Mouse (Mus musculus) limb, embryonic 11.5 days (tissue): ENCODE measurements around the gene Gamt. TPM values are rescaled to one million over a fixed set of nuclear protein-coding genes. Genes with fewer than 3 reads are reported as not detected.

ENCODE experiments used
- ATAC-seq: fragments of 200-750 bp; cut with Nextera tagmentation; 2 replicates; pipeline ENCODE4 v1.8.0; 2017; ENCODE audit warnings: low read depth; ENCODE audit not compliant: insufficient number of reproducible peaks, low FRiP score, low TSS enrichment
- DNase-seq: peaks from one replicate; pipeline ENCODE4 v3.0.0-alpha.2; 2015; ENCODE audit warnings: low spot score
- H3K27ac ChIP-seq: fragments of 300-500 bp; sonication (generic); replicated peaks from 2 replicates; pipeline ENCODE4 v1.5.1; 2014; ENCODE audit warnings: low read depth, mild to moderate bottlenecking, low read length
- H3K27me3 ChIP-seq: fragments of 300-500 bp; sonication (generic); 2 replicates; pipeline ENCODE4 v1.6.1; 2014; ENCODE audit warnings: mild to moderate bottlenecking, low read length, mixed read lengths; ENCODE audit not compliant: control insufficient read depth, insufficient read depth
- H3K36me3 ChIP-seq: fragments of 300-500 bp; sonication (generic); 2 replicates; pipeline ENCODE4 v1.6.1; 2014; ENCODE audit warnings: mild to moderate bottlenecking, low read length, moderate library complexity, mixed read lengths; ENCODE audit not compliant: control insufficient read depth, insufficient read depth
- H3K4me1 ChIP-seq: fragments of 300-500 bp; sonication (generic); 2 replicates; pipeline ENCODE4 v1.6.1; 2014; ENCODE audit warnings: low read length, mixed read lengths; ENCODE audit not compliant: control insufficient read depth, insufficient read depth
- H3K4me2 ChIP-seq: fragments of 300-500 bp; sonication (generic); 2 replicates; pipeline ENCODE4 v1.6.1; 2014; ENCODE audit warnings: low read depth, mild to moderate bottlenecking, moderate library complexity; ENCODE audit not compliant: severe bottlenecking
- H3K4me3 ChIP-seq: fragments of 300-500 bp; sonication (generic); 2 replicates; pipeline ENCODE4 v1.5.1; 2014; ENCODE audit warnings: low read depth, low read length
- H3K9ac ChIP-seq: fragments of 300-500 bp; sonication (generic); 2 replicates; pipeline ENCODE4 v1.6.1; 2014; ENCODE audit warnings: mild to moderate bottlenecking, low read length
- H3K9me3 ChIP-seq: fragments of 300-500 bp; sonication (generic); 2 replicates; pipeline ENCODE4 v1.6.1; 2016; ENCODE audit warnings: low read length; ENCODE audit not compliant: control insufficient read depth
- WGBS: fragments of 180-500 bp; shearing (Covaris S2); extraction: QIAGEN DNeasy Blood & Tissue Kit; methylation state at CpG from one replicate; pipeline ENCODE4 v1.1.7; 2014; 5-methylcytosine and 5-hydroxymethylcytosine counted together
- polyA plus RNA-seq: library from polyadenylated mRNA; unstranded; fragments of >200 nt; fragmentation: Nextera tagmentation; extraction: Ambion mirVana; gene quantifications from 2 replicates; pipeline ENCODE4 v1.2.1, GENCODE M21; 2014

The Gamt gene
- polyA plus RNA-seq, 1 experiment from 2014 or later = 18.9 TPM

- ATAC-seq = 0 out of 2 replicates have a peak, but pooled peaks have one; percentile 14
- H3K27ac ChIP-seq = no peak overlapping the region
- H3K27me3 ChIP-seq = no peaks in the 10 kb centered on the region
- H3K9ac ChIP-seq = no peak overlapping the region
- WGBS = 86% methylated on average over 6 of the region's 6 CpGs
- H3K4me1 ChIP-seq = no peaks in the 10 kb centered on the region
- DNase-seq = no peak
- H3K9me3 ChIP-seq = no peaks in the 10 kb centered on the region
- H3K36me3 ChIP-seq = peaks cover 65% of the 10 kb centered on the region
- H3K4me3 ChIP-seq = no peak overlapping the region
- H3K4me2 ChIP-seq = no peak overlapping the region
Measured at GRCm38 (mm10) chr10:80239791-80240190, 21.0 kb downstream of the Gamt start.

DNA sequence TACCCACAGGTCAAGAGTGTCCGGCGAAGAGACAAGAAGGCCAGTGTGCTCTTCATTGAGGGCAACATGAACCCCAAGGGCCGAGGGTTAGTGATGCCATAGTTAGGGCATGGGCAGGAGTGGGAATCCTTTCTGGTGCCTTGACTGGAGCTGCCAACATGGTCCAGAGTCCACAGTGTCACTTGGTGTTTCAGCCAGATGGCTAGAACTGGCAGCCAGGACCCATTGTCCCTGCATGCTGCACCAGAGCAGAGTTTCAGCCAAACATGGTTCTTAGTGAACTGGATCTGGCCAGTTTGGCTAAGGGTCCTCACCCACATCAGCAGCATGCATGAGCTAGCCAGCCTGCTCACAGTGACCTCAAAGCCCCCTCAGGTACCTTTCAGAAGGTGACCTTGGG is 22.5 kb downstream of the Gamt start:
- no peak overlapping the region for H3K9ac ChIP-seq
- H3K4me2 ChIP-seq = no peak overlapping the region
- DNase-seq (no peak), ATAC-seq (no peak)
- H3K27me3 ChIP-seq = no peaks in the 10 kb centered on the region
- 88% methylated on average over 3 of the region's 3 CpGs for WGBS
- no peaks in the 10 kb centered on the region for H3K4me1 ChIP-seq
- H3K4me3 ChIP-seq = no peak overlapping the region
- H3K9me3 ChIP-seq = no peaks in the 10 kb centered on the region
- peaks cover 77% of the 10 kb centered on the region for H3K36me3 ChIP-seq
- no peak overlapping the region for H3K27ac ChIP-seq

- H3K4me1 ChIP-seq = peaks cover 4% of the 10 kb centered on the region; the same call in 1 of the 2 replicates
- H3K9ac ChIP-seq = no peak overlapping the region
- H3K4me3 ChIP-seq = no peak overlapping the region
- WGBS = 85% methylated on average over 4 of the region's 4 CpGs
- H3K9me3 ChIP-seq = no peaks in the 10 kb centered on the region
- H3K27ac ChIP-seq = no peak overlapping the region
- DNase-seq (no peak), ATAC-seq (no peak)
- no peaks in the 10 kb centered on the region for H3K27me3 ChIP-seq
- no peak overlapping the region for H3K4me2 ChIP-seq
- peaks cover 70% of the 10 kb centered on the region for H3K36me3 ChIP-seq
Measured at GRCm38 (mm10) chr10:80237020-80237419, 23.8 kb downstream of the Gamt start.

GRCm38 (mm10) chr10:80236145-80236825 is 24.5 kb downstream of the Gamt start:
- ATAC-seq (no peak), DNase-seq (no peak)
- H3K4me3 ChIP-seq = no peak overlapping the region
- peaks cover 70% of the 10 kb centered on the region for H3K36me3 ChIP-seq
- H3K9ac ChIP-seq = no peak overlapping the region
- 92% methylated on average over 13 of the region's 13 CpGs for WGBS
- H3K4me1 ChIP-seq = peaks cover 4% of the 10 kb centered on the region; the same call in 1 of the 2 replicates
- H3K4me2 ChIP-seq = no peak overlapping the region
- no peak overlapping the region for H3K27ac ChIP-seq
- H3K27me3 ChIP-seq = no peaks in the 10 kb centered on the region
- no peaks in the 10 kb centered on the region for H3K9me3 ChIP-seq

GRCm38 (mm10) chr10:80227877-80228775 is 32.7 kb downstream of the Gamt start:
- H3K27ac ChIP-seq = 0 out of 2 replicates have a peak overlapping the region, but pooled peaks have one; percentile 2
- peaks cover 21% of the 10 kb centered on the region for H3K36me3 ChIP-seq
- WGBS = 70% methylated on average over 15 of the region's 15 CpGs
- H3K9ac ChIP-seq = peak overlapping the region; percentile 97; the same call in 1 of the 2 replicates
- H3K4me3 ChIP-seq = peak overlapping the region; percentile 88
- no peaks in the 10 kb centered on the region for H3K27me3 ChIP-seq
- H3K4me1 ChIP-seq = peaks cover 29% of the 10 kb centered on the region
- DNase-seq (no peak), ATAC-seq (no peak)
- H3K9me3 ChIP-seq = no peaks in the 10 kb centered on the region
- peak overlapping the region; percentile 91 for H3K4me2 ChIP-seq

- H3K36me3 ChIP-seq = peaks cover 16% of the 10 kb centered on the region
- ATAC-seq (no peak), DNase-seq (no peak)
- H3K4me3 ChIP-seq = peak overlapping the region; percentile 88
- H3K27ac ChIP-seq = peak overlapping the region; percentile 91; the same call in 1 of the 2 replicates
- no peaks in the 10 kb centered on the region for H3K9me3 ChIP-seq
- WGBS = 11% methylated on average over 10 of the region's 10 CpGs
- H3K4me1 ChIP-seq = peaks cover 25% of the 10 kb centered on the region
- H3K4me2 ChIP-seq = peak overlapping the region; percentile 91
- H3K27me3 ChIP-seq = no peaks in the 10 kb centered on the region
- peak overlapping the region; percentile 97 for H3K9ac ChIP-seq
Measured at GRCm38 (mm10) chr10:80227166-80227539, 33.7 kb downstream of the Gamt start.

DNA sequence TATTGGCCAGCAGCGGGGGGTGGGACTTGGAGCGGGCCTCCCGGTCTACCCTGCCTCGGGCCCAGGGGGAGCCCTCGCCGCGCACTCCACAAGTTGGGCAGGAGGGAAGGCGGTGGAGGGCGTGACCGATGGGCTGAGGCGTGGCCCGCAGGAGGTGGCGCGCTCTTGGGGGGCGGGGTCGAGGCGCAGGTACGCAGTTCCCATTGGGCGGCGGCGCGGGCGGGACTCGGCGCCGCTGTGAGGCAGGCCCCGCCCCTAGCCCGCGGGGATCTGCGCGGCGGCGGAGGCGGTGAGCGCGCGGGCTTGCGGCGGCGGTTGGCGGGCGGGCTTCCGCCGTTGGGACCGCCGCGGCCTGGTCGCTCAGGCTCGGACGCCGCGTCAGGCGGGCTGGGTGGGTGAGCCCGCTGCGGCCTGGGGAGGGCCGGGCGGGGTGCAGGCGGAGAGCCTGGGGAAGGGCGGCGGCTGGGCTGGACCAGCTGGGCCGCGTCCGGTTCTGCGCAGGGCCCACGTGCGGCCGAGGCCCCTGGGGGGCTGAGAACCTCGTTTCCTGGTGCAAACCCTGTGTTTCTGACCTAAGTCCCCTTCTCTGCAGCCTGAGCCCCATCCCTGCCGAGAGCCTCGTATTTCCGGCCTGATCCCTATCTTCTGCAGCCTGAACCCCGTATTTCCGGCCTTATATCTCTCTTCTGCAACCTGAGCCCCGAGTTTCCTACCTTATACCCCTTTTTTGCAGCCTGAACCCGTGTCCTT is 34.2 kb downstream of the Gamt start, which contains the start of gene Mum1:
Gene Mum1 (plus strand): TSS at position 19 of the 750 bp plus-strand sequence.
- DNase-seq (peak; percentile 99), ATAC-seq (peak; percentile 98)
- peak within 1 kb of the TSS; percentile 93 for H3K27ac ChIP-seq
- no peaks in the 10 kb centered on the region for H3K9me3 ChIP-seq
- peak within 1 kb of the TSS; percentile 88 for H3K4me3 ChIP-seq
- H3K36me3 ChIP-seq = peaks cover 14% of the 10 kb centered on the region
- H3K4me2 ChIP-seq = peak within 1 kb of the TSS; percentile 91
- H3K27me3 ChIP-seq = no peaks in the 10 kb centered on the region
- peaks cover 25% of the 10 kb centered on the region for H3K4me1 ChIP-seq
- WGBS = under 1% methylated on average over 71 of the region's 75 CpGs
- H3K9ac ChIP-seq = peak within 1 kb of the TSS; percentile 97

- ATAC-seq = no peak
- WGBS = under 1% methylated on average over 14 of the region's 14 CpGs
Measured at GRCm38 (mm10) chr10:80226071-80226415, 34.8 kb downstream of the Gamt start.

More at GRCm38 (mm10) chr10:80226071-80226415, 34.8 kb downstream of the Gamt start:
- no peak for DNase-seq
- Histone ChIP-seq H3K27ac (peak overlapping the region; percentile 93), H3K36me3 (peaks cover 11% of the 10 kb centered on the region), H3K9ac (peak overlapping the region; percentile 32), H3K4me2 (peak overlapping the region; percentile 91), H3K4me1 (peaks cover 26% of the 10 kb centered on the region), H3K9me3 (no peaks in the 10 kb centered on the region), H3K4me3 (peak overlapping the region; percentile 88; the same call in 1 of the 2 replicates), H3K27me3 (no peaks in the 10 kb centered on the region)
